Mouse (Mus musculus) cerebellum, adult 18-20 months (tissue): ENCODE data around the gene Ccpg1.

Experiments used
- DNase-seq, 2 experiments: peaks; one replicate each; pipeline ENCODE4 v3.0.0; 2021

Ccpg1 gene

GRCm38 (mm10) chr9:72985250-72986220 is at the start of gene Ccpg1, which contains the start of gene Ccpg1os:
TSS of gene Ccpg1 (plus strand) at chr9:72985429.
TSS of gene Ccpg1os (minus strand) at chr9:72985382.
- peak; percentile 96 to 98 for DNase-seq

DNA sequence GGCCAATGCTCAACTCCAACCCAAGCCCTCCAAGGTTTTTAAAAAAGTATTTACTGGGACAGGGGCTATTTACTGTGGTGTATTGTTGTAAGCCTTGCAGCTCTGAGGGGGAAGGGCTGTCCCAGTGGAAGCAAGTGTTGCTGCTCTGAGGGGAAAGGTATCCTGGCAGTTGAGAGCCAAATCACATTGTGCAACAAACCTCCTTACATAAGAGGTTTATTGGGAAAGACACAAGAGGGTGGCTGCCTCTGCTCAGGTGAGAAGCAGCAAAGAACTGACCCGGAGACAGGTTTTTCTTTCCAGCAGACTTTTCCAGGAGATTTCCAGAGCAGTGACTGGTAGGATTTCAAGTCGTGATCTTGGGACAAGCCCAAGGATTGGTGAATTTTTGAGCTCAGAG is 48.9 kb upstream of the Ccpg1 start:
- no peak for DNase-seq

- DNase-seq: no peak
Observed at GRCm38 (mm10) chr9:72943424-72943823, 41.8 kb upstream of the Ccpg1 start.

DNA sequence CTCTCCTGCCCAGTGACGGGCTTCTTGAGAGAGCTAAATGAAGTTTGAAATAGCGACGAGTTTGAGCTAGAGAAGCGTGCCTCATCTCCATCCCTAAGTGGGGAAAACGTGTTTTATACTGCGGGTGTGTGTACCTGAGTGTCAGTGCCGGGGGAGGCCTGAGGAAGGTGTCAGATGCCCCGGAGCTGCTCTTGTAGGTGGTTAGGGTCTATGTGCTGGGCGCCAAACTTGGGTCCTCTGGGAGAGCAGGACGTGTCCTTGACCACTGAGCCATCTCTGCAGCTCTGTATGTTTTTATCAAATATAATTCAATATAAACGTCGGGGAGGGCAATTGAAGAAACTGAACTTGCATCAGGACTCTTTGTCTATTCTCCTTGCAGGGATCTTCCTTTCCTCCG is 40.9 kb upstream of the Ccpg1 start:
- DNase-seq: no peak

GRCm38 (mm10) chr9:72947010-72947409 is 38.2 kb upstream of the Ccpg1 start:
- no peak for DNase-seq

DNA sequence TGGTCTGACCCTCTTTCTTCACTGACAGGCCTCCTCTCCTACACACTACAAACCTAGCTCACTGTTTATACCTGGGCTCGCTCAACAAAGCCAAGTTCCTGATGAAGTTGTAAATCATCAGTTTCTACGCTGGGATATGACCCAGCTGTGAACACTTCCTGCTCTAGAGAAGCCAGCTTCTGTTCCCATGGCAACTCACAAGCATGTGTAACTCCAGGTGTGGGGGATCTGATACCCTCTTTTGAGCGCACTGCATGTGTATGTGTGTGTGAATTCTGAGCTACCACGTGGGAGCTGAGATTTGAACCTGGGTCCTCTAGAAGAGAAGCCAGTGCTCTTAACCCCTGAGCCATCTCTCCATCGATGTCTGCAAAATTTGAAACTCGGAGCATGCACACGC is 35.7 kb upstream of the Ccpg1 start:
- DNase-seq: no peak

GRCm38 (mm10) chr9:72954746-72955145 is 30.5 kb upstream of the Ccpg1 start:
- no peak for DNase-seq

GRCm38 (mm10) chr9:72955546-72955945 is 29.7 kb upstream of the Ccpg1 start:
- DNase-seq: peak; percentile 50 to 61

DNA sequence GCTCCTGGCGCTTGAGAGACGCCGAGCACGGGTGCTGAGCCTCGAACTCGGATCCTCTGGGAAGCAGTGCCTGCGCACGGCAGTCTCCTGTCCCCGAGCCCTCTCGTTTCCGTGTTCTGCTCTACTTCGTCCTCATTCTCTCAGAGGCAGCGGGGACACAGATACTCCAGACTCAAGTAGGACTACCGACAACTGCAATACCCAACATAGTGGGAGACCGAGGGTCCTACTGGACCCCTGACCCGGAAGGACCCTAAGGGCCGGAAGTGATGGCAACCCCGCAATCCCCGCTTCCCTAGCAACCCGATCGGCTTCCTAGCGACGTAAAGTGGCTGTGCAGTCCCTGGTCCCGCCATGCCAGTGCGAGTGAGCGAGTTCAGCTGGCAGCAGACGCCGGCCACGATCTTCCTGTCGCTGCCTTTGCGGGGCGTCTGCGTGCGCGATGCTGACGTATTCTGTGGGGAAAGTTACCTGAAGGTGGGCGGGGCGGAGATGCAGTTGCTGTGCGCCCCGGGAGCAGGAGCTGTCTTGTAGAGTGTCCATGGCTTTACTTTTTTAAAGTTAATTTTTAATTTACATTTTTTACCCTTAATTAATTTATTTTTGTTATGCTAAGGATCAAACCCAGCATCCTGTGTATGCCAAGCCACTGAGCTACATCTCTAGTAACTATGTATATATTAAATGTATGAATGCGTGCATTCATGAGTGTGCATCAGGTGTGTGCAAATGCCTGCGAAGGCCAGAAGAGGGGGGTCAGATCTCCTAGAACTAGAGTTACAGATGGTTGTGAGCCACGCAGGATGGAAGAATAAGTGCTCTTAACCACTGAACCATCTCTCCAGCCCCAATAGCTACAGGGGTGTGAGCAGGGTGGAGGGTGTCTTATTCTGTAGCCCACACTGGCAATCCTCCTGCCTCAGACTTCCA is 26.4 kb upstream of the Ccpg1 start, which contains the start of the genes Dyx1c1 and Gm44503:
TSS of gene Dyx1c1 (plus strand) at position 265 of the 930 bp plus-strand sequence.
TSS of gene Gm44503 (plus strand) at position 332 of the 930 bp plus-strand sequence.
- peak; percentile 65 to 68 for DNase-seq

- no peak for DNase-seq
Observed at GRCm38 (mm10) chr9:72961346-72961745, 23.9 kb upstream of the Ccpg1 start.

DNA sequence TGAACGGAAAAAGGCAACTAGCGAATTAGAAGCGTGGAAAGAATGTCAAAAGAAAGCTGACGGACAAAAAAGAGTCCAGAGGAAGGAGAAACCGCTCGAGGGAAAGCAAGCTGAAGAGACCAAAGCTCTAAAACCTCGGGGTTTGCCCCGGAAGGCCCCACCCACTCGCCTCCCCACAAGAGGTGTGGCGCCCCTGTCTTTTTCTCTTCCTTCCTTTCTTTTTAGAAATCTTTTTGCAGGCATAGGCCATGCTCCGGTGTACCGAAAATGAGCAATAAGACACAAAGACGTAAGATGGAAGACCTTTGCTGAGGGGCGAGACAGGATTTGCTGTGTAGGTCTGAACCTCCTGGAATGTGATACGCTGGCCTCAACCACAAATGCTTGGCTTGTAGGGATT is 23.3 kb upstream of the Ccpg1 start:
- DNase-seq: no peak

GRCm38 (mm10) chr9:72968349-72969061 is 16.7 kb upstream of the Ccpg1 start:
- DNase-seq: peak; percentile 60 to 63

GRCm38 (mm10) chr9:72969874-72970273 is 15.4 kb upstream of the Ccpg1 start:
- DNase-seq: no peak

DNA sequence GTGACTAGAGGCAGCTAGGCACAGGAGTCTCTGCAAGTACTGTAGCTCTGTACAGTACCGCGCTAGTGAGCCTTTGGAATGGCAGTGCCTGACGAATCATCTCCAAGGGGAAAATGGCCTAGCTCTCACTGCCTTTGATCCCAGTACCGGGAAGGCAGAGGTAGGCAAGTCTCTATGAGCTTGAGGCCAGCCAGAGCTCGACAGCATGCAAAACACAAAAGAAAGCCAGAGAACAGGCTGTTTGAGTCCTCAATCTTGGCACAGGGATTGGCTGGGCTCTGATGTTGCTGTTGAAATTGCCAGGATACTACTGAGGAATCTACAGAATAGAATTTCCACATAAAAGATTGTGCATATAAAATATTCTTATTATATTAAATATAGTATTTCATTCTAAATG is 12.8 kb upstream of the Ccpg1 start:
- DNase-seq: no peak

GRCm38 (mm10) chr9:72972984-72973383 is 12.2 kb upstream of the Ccpg1 start:
- no peak for DNase-seq

DNA sequence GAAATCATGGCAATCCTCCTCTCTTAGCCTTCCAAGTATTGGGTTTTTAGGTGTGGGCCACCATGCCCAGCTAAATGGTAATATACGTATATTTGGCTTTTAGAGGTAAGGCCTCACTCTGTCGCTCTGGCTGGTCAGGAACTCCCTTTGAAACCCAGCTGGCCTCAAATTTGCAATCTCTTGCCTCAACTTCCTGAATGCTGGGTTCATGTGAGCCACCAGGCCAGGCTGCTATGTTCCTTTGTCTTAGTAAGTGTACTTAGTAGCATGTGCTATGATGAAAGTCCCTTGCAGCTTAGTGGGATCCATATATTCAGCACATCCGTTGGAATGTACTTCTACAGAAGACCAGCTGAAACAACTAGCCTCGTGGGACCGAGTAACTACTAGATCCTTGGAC is 10.5 kb upstream of the Ccpg1 start:
- DNase-seq: no peak

DNA sequence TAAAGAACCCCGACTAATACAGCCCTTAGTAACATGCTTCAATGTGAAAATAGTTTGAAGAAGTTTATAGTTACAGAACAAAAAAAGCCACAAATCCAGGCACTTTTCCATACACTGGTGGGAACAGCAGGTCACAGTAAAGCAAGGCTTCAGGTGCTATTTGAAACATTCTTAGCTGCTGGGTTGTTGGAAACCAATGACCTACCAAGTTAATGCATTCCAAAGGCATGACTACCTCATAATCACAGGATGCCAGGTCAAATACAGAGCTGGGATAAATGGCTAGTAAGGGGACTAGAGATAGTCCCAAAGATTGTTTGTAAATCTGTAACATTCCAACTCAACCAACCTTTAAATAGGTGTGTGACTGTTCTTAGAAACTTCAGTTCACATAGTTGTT is 10.0 kb upstream of the Ccpg1 start:
- DNase-seq: no peak

DNA sequence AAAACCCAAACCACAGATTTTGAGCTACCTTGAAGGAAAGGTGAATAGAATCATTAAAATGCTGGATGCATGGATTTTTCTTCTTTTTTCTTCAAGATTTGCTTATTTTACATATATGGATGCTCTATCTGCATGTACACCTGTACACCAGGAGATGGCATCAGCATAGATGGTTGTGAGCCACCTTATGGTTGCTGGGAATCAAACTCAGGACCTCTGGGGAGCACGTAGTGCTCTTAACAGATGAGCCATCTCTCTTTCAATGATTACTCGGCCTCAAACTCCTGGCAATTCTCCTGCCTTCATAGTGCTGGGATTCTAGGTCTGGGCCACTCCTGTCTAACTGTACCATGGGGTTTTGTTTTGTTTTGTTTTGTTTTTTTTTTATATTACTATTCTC is 2.2 kb upstream of the Ccpg1 start:
- no peak for DNase-seq

DNA sequence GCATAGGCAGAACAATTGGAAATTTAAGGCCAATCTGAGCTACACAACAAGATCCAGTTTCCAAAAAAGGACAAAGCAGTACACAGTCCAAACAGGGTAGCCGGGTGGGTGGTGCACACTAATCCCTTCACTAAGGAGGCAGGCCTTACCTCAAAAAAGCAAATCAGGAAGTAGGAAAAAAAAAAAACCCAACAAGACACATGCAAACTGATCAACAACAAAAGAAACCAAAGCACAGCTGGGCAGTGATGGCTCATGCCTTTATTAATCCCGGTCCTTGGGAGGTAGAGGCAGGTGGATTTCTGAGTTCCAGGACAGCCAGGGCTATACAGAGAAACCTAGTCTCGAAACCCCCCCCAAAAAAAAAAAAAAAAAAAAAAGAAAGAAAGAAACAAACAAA is 2.5 kb downstream of the Ccpg1 start:
- DNase-seq: no peak

DNA sequence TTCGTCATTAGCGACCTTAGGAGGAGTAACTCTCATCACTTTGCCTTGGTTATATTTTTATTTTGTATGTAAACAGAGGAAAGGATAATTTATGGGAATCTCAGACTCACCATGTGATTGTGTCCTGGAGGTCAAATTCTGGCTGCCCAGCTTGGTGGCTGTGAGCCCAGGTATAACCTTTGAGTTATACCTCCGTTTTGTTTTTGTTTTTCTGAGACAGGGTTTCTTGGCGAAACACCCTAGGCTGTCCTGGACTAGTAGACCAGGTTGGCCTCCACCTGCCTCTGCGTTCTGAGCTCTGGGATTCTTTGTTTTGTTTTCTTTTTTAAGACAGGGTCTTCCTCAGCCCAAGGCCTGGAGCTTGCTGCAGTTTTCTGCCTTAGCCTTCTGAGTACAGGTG is 3.5 kb downstream of the Ccpg1 start:
- DNase-seq: no peak

DNA sequence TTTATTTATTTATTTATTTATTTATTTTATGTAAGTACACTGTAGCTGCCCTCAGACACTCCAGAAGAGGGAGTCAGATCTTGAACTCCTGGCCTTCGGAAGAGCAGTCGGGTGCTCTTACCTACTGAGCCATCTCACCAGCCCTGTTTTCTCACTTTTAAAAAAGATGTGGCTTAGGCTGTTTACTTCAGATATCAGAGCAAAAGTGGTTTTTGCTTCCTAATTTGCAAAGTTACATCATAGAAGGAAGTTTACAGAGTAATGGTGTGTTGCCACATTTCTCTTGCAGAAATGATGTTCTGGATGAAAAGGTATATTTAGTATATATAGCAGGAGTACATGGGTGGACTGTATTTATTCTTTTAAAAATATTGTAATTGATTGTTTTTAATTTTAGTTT is 6.2 kb downstream of the Ccpg1 start:
- DNase-seq: no peak

GRCm38 (mm10) chr9:72992576-72992975 is 7.3 kb downstream of the Ccpg1 start:
- DNase-seq: no peak

DNA sequence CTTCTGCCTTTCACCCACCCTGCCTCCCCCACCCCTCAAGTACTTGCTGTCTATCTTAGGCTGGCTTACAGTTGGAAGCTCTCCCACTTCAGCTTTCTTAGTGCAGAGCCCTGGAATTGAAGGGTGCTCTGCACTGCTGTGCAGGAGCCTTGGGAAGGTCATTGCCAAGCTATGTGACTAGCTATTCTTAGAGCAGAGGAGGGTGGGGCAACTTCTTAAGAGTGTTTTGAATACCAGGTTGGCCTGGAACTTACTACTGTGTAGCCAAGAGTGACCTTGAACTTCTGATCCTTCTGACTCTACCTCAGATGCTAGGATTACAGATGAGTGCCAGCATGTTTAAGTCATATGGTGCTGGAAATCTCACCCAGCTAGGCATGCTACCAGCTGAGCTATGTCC is 10.9 kb downstream of the Ccpg1 start:
- no peak for DNase-seq
